Mouse (Mus musculus) adrenal gland, adult 8-10 months (tissue): ENCODE results near the gene Srsf2. TPM values are rescaled to one million over a fixed set of nuclear protein-coding genes. Genes with fewer than 3 reads are reported as not detected.

Experiments used
- DNase-seq: peaks from one replicate; pipeline ENCODE4 v3.0.0; 2022
- total RNA-seq, 4 experiments: library from RNA; stranded (reverse); gene quantifications; 2 replicates each; pipeline ENCODE4 v1.2.4; 2022

The Srsf2 gene
- total RNA-seq, 4 experiments from 2014 or later, result 183 to 287 (median 255) TPM

DNA sequence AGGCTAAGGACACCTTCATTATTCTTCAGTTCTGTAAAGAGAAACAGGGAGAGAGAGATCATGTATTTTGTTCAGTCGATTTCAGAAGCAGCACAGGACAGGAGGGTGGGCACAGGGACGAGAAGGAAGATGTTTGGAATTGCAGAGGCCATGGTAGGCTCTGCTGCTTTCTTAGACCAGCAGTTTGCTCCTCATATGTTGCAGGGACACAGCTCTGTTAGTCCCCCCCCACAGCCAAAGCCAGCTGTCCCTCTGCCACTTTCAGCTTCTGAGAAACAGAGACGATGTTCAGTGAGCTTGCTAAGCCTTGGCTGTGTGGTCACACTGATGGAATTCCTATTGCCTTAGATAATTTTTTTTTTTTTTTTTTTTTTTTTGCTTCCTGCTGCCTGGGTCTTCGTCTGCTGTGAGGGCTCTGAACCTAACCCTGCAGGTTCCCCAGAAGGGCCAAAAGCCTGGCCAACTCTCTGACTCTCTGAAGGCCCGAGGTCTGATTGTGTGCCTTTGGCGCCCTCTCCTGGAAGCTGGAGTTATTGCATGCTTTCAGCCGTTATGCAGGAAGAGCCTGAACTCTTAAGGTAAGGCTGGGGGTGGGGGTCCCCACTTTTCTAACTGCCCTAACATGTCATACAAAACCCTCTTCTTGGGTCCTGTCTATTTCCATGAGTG, 44.8 kb downstream of the Srsf2 start:
- DNase-seq, result peak; percentile 83

DNA sequence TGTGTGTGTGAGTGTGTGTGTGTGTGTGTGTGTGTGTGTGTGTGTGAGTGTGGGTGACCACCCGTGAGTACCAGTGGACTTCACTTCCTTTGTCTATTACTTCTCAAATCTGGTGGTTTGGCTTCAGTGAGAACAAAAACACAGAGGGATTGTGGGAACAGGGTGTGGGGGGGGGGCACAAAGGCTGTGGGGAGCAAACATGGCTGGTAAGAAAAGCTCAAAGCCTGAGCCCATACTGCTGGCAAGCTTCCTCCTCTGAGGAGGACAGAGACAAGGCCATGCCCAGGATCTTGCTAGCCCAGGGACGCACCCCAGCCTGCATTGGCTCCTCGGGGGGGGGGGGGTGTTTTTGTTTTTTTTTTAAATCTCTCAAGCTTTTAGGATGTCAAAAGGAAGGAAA, 45.4 kb downstream of the Srsf2 start:
- DNase-seq, result no peak

DNA sequence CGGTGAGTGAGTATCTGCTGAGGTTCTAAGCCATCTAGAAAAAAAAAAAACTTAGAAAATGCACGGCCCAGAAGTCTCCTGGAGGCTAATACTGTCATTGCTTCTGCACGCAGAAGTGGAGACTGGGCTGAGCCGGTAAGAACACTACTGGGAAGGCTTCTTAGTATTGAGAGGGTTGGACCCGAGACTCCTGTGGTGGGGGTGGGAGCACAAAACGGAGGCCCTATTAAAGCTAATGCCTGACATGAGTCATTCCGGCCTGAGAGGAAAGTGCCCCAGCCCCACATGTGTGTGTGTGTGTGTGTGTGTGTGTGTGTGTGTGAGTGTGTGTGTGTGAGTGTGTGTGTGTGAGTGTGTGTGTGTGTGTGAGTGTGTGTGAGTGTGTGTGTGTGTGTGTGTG, 45.8 kb downstream of the Srsf2 start:
- no peak for DNase-seq

DNA sequence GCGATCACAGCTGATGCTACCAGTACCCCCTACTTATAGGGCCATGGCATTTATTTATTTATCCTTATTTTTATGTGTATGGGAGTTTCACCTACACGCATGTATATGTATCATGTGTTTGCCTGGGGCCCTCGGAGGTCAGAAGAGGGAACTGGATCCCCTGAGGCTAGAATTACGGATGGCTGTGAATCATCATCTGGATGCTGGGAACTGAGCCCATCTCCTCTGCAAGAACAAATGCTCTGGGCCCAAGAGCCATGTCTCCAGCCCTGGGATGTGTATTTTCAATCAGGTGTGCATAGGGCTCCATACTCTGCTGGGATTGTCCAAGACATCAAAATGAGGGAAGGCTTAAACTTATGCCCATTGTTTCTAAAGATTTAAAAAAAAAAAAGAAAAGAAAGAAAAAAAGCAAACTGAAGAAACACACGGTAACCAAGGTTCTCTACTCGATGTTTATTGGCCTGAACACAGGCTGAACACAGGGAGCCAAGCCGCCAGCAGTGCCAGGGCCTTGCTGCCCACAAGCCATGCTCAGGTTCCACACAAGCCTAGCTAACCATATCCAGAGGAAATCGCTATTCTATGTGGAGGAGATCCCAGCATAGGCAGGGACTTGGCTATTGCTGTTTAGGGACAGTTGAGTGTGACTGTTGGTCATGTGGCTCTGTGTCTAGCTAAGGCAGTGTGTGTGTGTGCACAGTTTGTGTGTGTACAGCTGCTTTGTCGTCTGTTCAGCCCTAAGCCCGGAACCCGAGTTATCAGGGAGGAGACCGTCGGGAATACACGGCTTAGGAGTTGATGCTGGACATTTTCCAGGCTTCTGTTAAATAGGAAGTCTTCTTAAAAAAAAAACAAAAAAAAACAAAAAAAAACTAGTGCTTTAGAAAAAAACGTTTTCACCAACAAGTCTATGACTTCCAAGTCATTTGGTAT, 46.5 kb downstream of the Srsf2 start:
- DNase-seq, result no peak

DNA sequence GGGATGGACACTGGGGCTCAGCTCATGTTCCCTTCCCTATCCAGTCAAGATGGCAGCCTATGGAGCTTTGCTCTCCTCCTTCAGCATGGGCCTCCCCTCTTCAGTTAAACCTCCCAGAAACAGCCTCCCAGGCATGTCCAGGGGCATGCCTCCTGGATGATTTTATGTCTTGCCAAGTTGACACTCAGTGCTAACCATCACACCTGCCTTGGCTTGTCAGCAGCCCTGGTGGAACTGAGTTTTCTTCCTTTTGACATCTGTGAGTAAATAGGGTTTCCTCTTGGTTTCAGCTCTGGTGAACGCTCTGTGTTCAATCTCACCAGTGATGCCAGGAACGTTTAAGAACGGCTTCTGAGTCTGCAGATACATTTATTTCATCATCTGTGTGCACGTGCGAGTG, 50.2 kb downstream of the Srsf2 start:
- DNase-seq, result no peak

DNA sequence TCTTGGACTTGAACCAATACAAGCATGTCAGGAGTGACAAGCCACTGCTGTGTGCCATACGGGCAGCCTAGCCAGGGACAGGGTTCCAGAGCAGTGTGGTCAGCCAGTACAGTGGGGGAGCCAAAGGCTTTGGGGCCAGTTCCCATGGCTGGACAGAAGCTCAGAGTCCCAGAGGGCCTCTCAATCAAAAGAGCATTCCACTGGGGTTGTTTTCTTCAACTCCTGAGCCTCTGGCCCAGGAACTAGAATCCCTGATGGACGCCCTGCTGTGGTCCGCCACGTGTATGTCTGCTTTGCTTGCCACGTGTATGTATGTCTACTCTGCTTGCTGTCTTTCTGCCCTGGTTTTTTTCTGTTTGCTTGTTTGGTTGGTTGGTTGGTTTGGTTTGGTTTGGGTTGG, 51.8 kb downstream of the Srsf2 start:
- DNase-seq, result no peak

Other genes with a start within 250 kb of the Srsf2 start
- 10 to 100 TPM; 13.3 to 20.5 (median 15.0) TPM for gene Rhbdf2, start 226.1 kb downstream of the Srsf2 start, total RNA-seq
- 10 to 100 TPM; 16.6 to 27.2 (median 22.8) TPM for gene Prcd, start 199.6 kb downstream of the Srsf2 start, total RNA-seq
- gene Cygb, start 198.8 kb downstream of the Srsf2 start, total RNA-seq, result 10 to 100 TPM; 33.4 to 64.8 (median 48.2) TPM
- gene St6galnac1, start 77.6 kb downstream of the Srsf2 start, total RNA-seq, result under 1 TPM in 3 of 4 experiments, not detected in 1; 0.17 to 0.99 (median 0.19) TPM
- 100 to 1,000 TPM in 2 of 4 experiments, 10 to 100 TPM in 2; 43.8 to 117 (median 81.5) TPM for gene Mxra7, start 25.0 kb downstream of the Srsf2 start, total RNA-seq
- gene Mettl23, start 9.8 kb downstream of the Srsf2 start, total RNA-seq, result 10 to 100 TPM; 28.2 to 43.9 (median 32.6) TPM
- 10 to 100 TPM; 31.8 to 41.1 (median 33.4) TPM for gene Jmjd6, start 9.6 kb downstream of the Srsf2 start, total RNA-seq
- 10 to 100 TPM; 45.7 to 69.2 (median 52.9) TPM for gene Mfsd11, start 654 bp downstream of the Srsf2 start, total RNA-seq
- gene Mgat5b, start 65.8 kb upstream of the Srsf2 start, total RNA-seq, result 1 to 10 TPM in 1 of 4 experiments, under 1 TPM in 3; 0.46 to 1.0 (median 0.77) TPM